27 mouse cellular contexts compared by ENCODE assay signal in the genomic region with DNA sequence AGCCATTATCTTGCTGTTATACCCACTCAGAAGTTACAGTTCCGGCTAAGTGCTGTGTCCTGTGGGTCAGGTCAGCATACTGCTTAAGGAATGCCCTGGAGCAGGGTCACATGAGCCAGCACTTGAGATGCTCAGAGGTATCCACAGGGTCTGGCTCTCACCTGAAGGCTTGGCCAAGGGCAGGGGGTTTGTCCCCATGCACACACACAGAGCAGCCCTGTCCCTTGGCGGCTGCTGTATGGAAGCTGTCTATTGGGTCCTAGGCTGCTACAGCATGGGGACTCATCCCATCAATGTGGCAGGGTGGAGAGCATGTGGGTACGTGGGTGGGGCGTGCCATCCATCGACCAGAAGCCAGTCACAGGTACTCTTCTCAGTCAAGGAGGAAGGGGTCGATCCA. TPM values are rescaled to one million over a fixed set of nuclear protein-coding genes. Genes with fewer than 3 reads are reported as not detected.
DNase-seq lines count a peak whose midpoint lies in the region; ATAC-seq lines count a peak whose summit lies in the region.
"Had no signal": no experiment of that assay in that cellular context is flagged by ENCODE, and none has a peak within 500 bp of the region (broad histone marks: within the 10 kb centered on the region; RNA-seq: fewer than 3 reads in every experiment).

No protein-coding gene starts in this region.

- H3K9ac ChIP-seq in heart, embryonic 13.5 days = no peak overlapping the region
- H3K9ac ChIP-seq in kidney, embryonic 16.5 days (replicated peaks; ENCODE audit: low read length) = no peak overlapping the region
- H3K9ac ChIP-seq: embryonic facial prominence, embryonic 12.5 days; forebrain, embryonic 12.5 days; forebrain, embryonic 15.5 days; heart, embryonic 15.5 days; hindbrain, embryonic 13.5 days; intestine, embryonic 15.5 days had no signal

- H3K4me3 ChIP-seq in heart, embryonic 10.5 days = no peak overlapping the region
- H3K4me3 ChIP-seq in heart, embryonic 13.5 days = no peak overlapping the region
- H3K4me3 ChIP-seq in kidney, embryonic 16.5 days (ENCODE audit: low read length) = no peak overlapping the region
- H3K4me3 ChIP-seq: embryonic facial prominence, embryonic 12.5 days; erythroblast, embryonic 14.5 days; forebrain, embryonic 12.5 days; forebrain, embryonic 15.5 days; heart, embryonic 15.5 days; hindbrain, embryonic 10.5 days; hindbrain, embryonic 13.5 days; intestine, embryonic 15.5 days had no signal

- peak overlapping the region; percentile 38; the same call in 1 of the 2 replicates for H3K27ac ChIP-seq in heart, embryonic 10.5 days
- 0 out of 2 replicates have a peak overlapping the region, but pooled peaks have one; percentile 13 for H3K27ac ChIP-seq in heart, embryonic 13.5 days (replicated peaks)
- no peak overlapping the region for H3K27ac ChIP-seq in kidney, embryonic 16.5 days (ENCODE audit: low read length)
- H3K27ac ChIP-seq: embryonic facial prominence, embryonic 12.5 days; forebrain, embryonic 12.5 days; forebrain, embryonic 15.5 days; heart, embryonic 15.5 days; hindbrain, embryonic 10.5 days; hindbrain, embryonic 13.5 days; intestine, embryonic 15.5 days had no signal

- intact Hi-C loops in heart, postnatal 25 days (cut with DNase I) = no loop called here

- 66% methylated on average over 6 of the region's 6 CpGs for WGBS in heart, embryonic 10.5 days
- 54% methylated on average over 6 of the region's 6 CpGs for WGBS in heart, embryonic 13.5 days
- WGBS in kidney, embryonic 16.5 days = 81% methylated on average over 6 of the region's 6 CpGs

- no peak overlapping the region for H3K4me2 ChIP-seq in heart, embryonic 13.5 days
- no peak overlapping the region for H3K4me2 ChIP-seq in kidney, embryonic 16.5 days (replicated peaks; ENCODE audit: low read depth, low read length)
- H3K4me2 ChIP-seq: embryonic facial prominence, embryonic 12.5 days; forebrain, embryonic 12.5 days; forebrain, embryonic 15.5 days; heart, embryonic 15.5 days; hindbrain, embryonic 13.5 days; intestine, embryonic 15.5 days had no signal

- no peak for ATAC-seq in heart, embryonic 13.5 days (ENCODE audit: extremely low read depth, insufficient number of reproducible peaks, low FRiP score, low TSS enrichment)
- peak; percentile 19; the same call in 1 of the 2 replicates for ATAC-seq in kidney, embryonic 16.5 days (ENCODE audit: low FRiP score, low TSS enrichment)
- ATAC-seq: forebrain, embryonic 15.5 days; hindbrain, embryonic 16.5 days; intestine, embryonic 15.5 days; Patski had no signal

- H3K4me1 ChIP-seq in heart, embryonic 10.5 days = peaks cover 35% of the 10 kb centered on the region
- peaks cover 15% of the 10 kb centered on the region for H3K4me1 ChIP-seq in heart, embryonic 13.5 days
- no peaks in the 10 kb centered on the region for H3K4me1 ChIP-seq in kidney, embryonic 16.5 days (ENCODE audit: insufficient read depth, low read length)
- H3K4me1 ChIP-seq: embryonic facial prominence, embryonic 12.5 days; forebrain, embryonic 12.5 days; forebrain, embryonic 15.5 days; hindbrain, embryonic 10.5 days; hindbrain, embryonic 13.5 days; intestine, embryonic 15.5 days had no signal

- H3K9me3 ChIP-seq in heart, embryonic 10.5 days = no peaks in the 10 kb centered on the region
- no peaks in the 10 kb centered on the region for H3K9me3 ChIP-seq in heart, embryonic 13.5 days
- H3K9me3 ChIP-seq in kidney, embryonic 16.5 days (ENCODE audit: low read length) = no peaks in the 10 kb centered on the region
- H3K9me3 ChIP-seq: embryonic facial prominence, embryonic 12.5 days; forebrain, embryonic 12.5 days; forebrain, embryonic 15.5 days; heart, embryonic 15.5 days; hindbrain, embryonic 10.5 days; hindbrain, embryonic 13.5 days; intestine, embryonic 15.5 days had no signal

- no peak for DNase-seq in heart, embryonic 10.5 days (ENCODE audit: low spot score)
- no peak for DNase-seq in heart, adult 11 months
- DNase-seq in heart, postnatal 25 days (ENCODE audit: low spot score) = no peak
- no peak for DNase-seq in kidney, adult 18-20 months
- DNase-seq: adrenal gland, postnatal 10 days; adrenal gland, postnatal 36 days; B cell, adult 2 months; cerebellum, adult 18-20 months; cerebellum, adult 9-10 months; cerebellum, postnatal 14 days; gastrocnemius, postnatal 25 days; heart, postnatal 36 days; kidney, adult 11 months; kidney, adult 9 months had no signal

- H3K27me3 ChIP-seq in heart, embryonic 10.5 days (ENCODE audit: insufficient read depth, poor library complexity, severe bottlenecking) = peaks cover 28% of the 10 kb centered on the region
- H3K27me3 ChIP-seq in heart, embryonic 13.5 days (replicated peaks) = peaks cover 33% of the 10 kb centered on the region
- H3K27me3 ChIP-seq in kidney, embryonic 16.5 days (ENCODE audit: insufficient read depth, low read length) = peaks cover 12% of the 10 kb centered on the region
- H3K27me3 ChIP-seq: forebrain, embryonic 15.5 days; intestine, embryonic 15.5 days had no signal

- no peaks in the 10 kb centered on the region for H3K36me3 ChIP-seq in heart, embryonic 10.5 days
- H3K36me3 ChIP-seq in heart, embryonic 13.5 days = no peaks in the 10 kb centered on the region
- H3K36me3 ChIP-seq in kidney, embryonic 16.5 days (ENCODE audit: insufficient read depth, low read length) = no peaks in the 10 kb centered on the region
- H3K36me3 ChIP-seq: embryonic facial prominence, embryonic 12.5 days; forebrain, embryonic 12.5 days; forebrain, embryonic 15.5 days; G1E; heart, embryonic 15.5 days; hindbrain, embryonic 10.5 days; hindbrain, embryonic 13.5 days; intestine, embryonic 15.5 days had no signal

RNA-seq across cellular contexts. Expression of a gene that starts 35.8 kb away (rescaled TPM):
- 27.8 and 31.4 TPM in 2 replicates for polyA plus RNA-seq in heart, embryonic 10.5 days (2016; fragmentation: Nextera tagmentation; extraction: Ambion mirVana)
- 14.6 and 16.8 TPM in 2 replicates for polyA plus RNA-seq in heart, embryonic 13.5 days (2015; fragmentation: Nextera tagmentation; extraction: Ambion mirVana)
- total RNA-seq in heart, postnatal 25 days (2021) = 10 to 100 TPM; 17.6 to 19.5 TPM
- 26.0 and 28.1 TPM in 2 replicates for polyA plus RNA-seq in kidney, embryonic 16.5 days (2015; fragmentation: Nextera tagmentation; extraction: Ambion mirVana)
